Mouse (Mus musculus) left cerebral cortex, adult 2 months (tissue): ENCODE measurements around the gene Ly86. TPM values are rescaled to one million over a fixed set of nuclear protein-coding genes. Genes with fewer than 3 reads are reported as not detected.

Source experiments
- DNase-seq, 2 experiments: peaks; one replicate each; pipeline ENCODE4 v3.0.0; 2021 to 2022; ENCODE audit warnings: low spot score in 2 of 2, mixed read lengths in 1 of 2; ENCODE audit errors: extremely low spot score in 1 of 2
- H3K27ac ChIP-seq: fragments of 200-600 bp; 2 replicates; pipeline ENCODE4 v1.8.1; 2022
- H3K4me3 ChIP-seq: fragments of 200-600 bp; 2 replicates; pipeline ENCODE4 v1.8.1; 2022
- CTCF ChIP-seq: fragments of 200-600 bp; IDR thresholded peaks from 2 replicates; pipeline ENCODE4 v1.8.1; 2022; ENCODE audit warnings: antibody characterized with exemption, mild to moderate bottlenecking, moderate library complexity
- intact Hi-C: fragments of 180-260 bp; cut with DNase I; formaldehyde crosslinking; loops from one replicate; pipeline ENCODE4 v1.15.1; 2025
- total RNA-seq, 2 experiments: library from RNA; stranded (reverse); gene quantifications; 2 replicates each; pipeline ENCODE4 v1.2.3; 2021

Ly86 gene
- total RNA-seq, 2 experiments from 2014 or later, result 8.5 to 8.7 TPM

- no peak for TF ChIP-seq CTCF
- no peak overlapping the region for H3K27ac ChIP-seq
- intact Hi-C loops, result no loop called here
- no peak for DNase-seq
- H3K4me3 ChIP-seq, result no peak overlapping the region
Measured at GRCm38 (mm10) chr13:37329747-37330146, 15.3 kb upstream of the Ly86 start.

GRCm38 (mm10) chr13:37330971-37331370 is 14.0 kb upstream of the Ly86 start:
- intact Hi-C loops, result no loop called here
- no peak for DNase-seq
- TF ChIP-seq CTCF, result no peak
- H3K27ac ChIP-seq, result no peak overlapping the region
- H3K4me3 ChIP-seq, result no peak overlapping the region

GRCm38 (mm10) chr13:37332779-37333543 is 12.0 kb upstream of the Ly86 start:
- H3K27ac ChIP-seq, result peak overlapping the region; percentile 7; the same call in 1 of the 2 replicates
- TF ChIP-seq CTCF, result no peak

GRCm38 (mm10) chr13:37333544-37333870 is 11.5 kb upstream of the Ly86 start:
- no peak overlapping the region for H3K27ac ChIP-seq
- no peak overlapping the region for H3K4me3 ChIP-seq
- intact Hi-C loops, result no loop called here
- TF ChIP-seq CTCF, result no peak
- DNase-seq, result no peak

More at GRCm38 (mm10) chr13:37332779-37333543, 12.0 kb upstream of the Ly86 start:
- intact Hi-C loops, result no loop called here
- DNase-seq, result no peak
- H3K4me3 ChIP-seq, result no peak overlapping the region

GRCm38 (mm10) chr13:37337269-37337668 is 7.7 kb upstream of the Ly86 start:
- Histone ChIP-seq H3K4me3 (no peak overlapping the region), H3K27ac (no peak overlapping the region)
- TF ChIP-seq CTCF, result no peak
- intact Hi-C loops, result no loop called here
- no peak for DNase-seq

GRCm38 (mm10) chr13:37337871-37338270 is 7.1 kb upstream of the Ly86 start:
- Histone ChIP-seq H3K27ac (no peak overlapping the region), H3K4me3 (no peak overlapping the region)
- DNase-seq, result no peak
- intact Hi-C loops, result no loop called here
- TF ChIP-seq CTCF, result no peak

GRCm38 (mm10) chr13:37342804-37343203 is 2.2 kb upstream of the Ly86 start:
- Histone ChIP-seq H3K27ac (no peak overlapping the region), H3K4me3 (no peak overlapping the region)
- intact Hi-C loops, result no loop called here
- TF ChIP-seq CTCF, result no peak
- DNase-seq, result no peak

- Histone ChIP-seq H3K27ac (no peak overlapping the region; the same call in 1 of the 2 replicates), H3K4me3 (no peak overlapping the region)
- intact Hi-C loops, result no loop called here
- DNase-seq, result no peak
- no peak for TF ChIP-seq CTCF
Measured at GRCm38 (mm10) chr13:37345823-37346222, 815 bp downstream of the Ly86 start.

GRCm38 (mm10) chr13:37347871-37348595 is 3.0 kb downstream of the Ly86 start:
- intact Hi-C loops, result no loop called here
- no peak for DNase-seq
- no peak overlapping the region for H3K27ac ChIP-seq
- no peak for TF ChIP-seq CTCF
- H3K4me3 ChIP-seq, result no peak overlapping the region

GRCm38 (mm10) chr13:37349051-37349450 is 4.0 kb downstream of the Ly86 start:
- no peak overlapping the region for H3K4me3 ChIP-seq
- TF ChIP-seq CTCF, result no peak
- intact Hi-C loops, result no loop called here
- no peak for DNase-seq
- H3K27ac ChIP-seq, result no peak overlapping the region

GRCm38 (mm10) chr13:37353016-37353415 is 8.0 kb downstream of the Ly86 start:
- no peak for DNase-seq
- Histone ChIP-seq H3K4me3 (no peak overlapping the region), H3K27ac (no peak overlapping the region)
- intact Hi-C loops, result no loop called here
- no peak for TF ChIP-seq CTCF

- peak in 1 of 2 experiments; percentile 8 for DNase-seq
- Histone ChIP-seq H3K4me3 (no peak overlapping the region), H3K27ac (peak overlapping the region; percentile 6; the same call in 1 of the 2 replicates)
- no peak for TF ChIP-seq CTCF
- intact Hi-C loops, result no loop called here
Measured at GRCm38 (mm10) chr13:37353868-37354267, 8.9 kb downstream of the Ly86 start.

- Histone ChIP-seq H3K27ac (peak overlapping the region; percentile 21), H3K4me3 (no peak overlapping the region)
- intact Hi-C loops, result no loop called here
- TF ChIP-seq CTCF, result no peak
- DNase-seq, result no peak
Measured at GRCm38 (mm10) chr13:37354432-37354831, 9.4 kb downstream of the Ly86 start.
